Mouse (Mus musculus) midbrain, embryonic 16.5 days (tissue): ENCODE data around the gene Hoxd8. TPM values are rescaled to one million over a fixed set of nuclear protein-coding genes. Genes with fewer than 3 reads are reported as not detected.

Experiments used
- ATAC-seq: fragments of 200-750 bp; cut with Nextera tagmentation; 2 replicates; pipeline ENCODE4 v1.8.0; 2017; ENCODE audit warnings: moderate TSS enrichment
- H3K27ac ChIP-seq: fragments of 300-500 bp; sonication (generic); 2 replicates; pipeline ENCODE4 v1.5.1; 2014; ENCODE audit warnings: mild to moderate bottlenecking, low read length, mixed read lengths
- H3K27me3 ChIP-seq: fragments of 300-500 bp; sonication (generic); 2 replicates; pipeline ENCODE4 v1.6.1; 2014; ENCODE audit warnings: low read depth, low read length, mixed read lengths; ENCODE audit not compliant: control insufficient read depth, insufficient read depth
- H3K36me3 ChIP-seq: fragments of 300-500 bp; sonication (generic); 2 replicates; pipeline ENCODE4 v1.6.1; 2014; ENCODE audit warnings: mild to moderate bottlenecking, low read length, moderate library complexity, mixed read lengths; ENCODE audit not compliant: control insufficient read depth, insufficient read depth
- H3K4me1 ChIP-seq: fragments of 300-500 bp; sonication (generic); 2 replicates; pipeline ENCODE4 v1.6.1; 2014; ENCODE audit warnings: mild to moderate bottlenecking, low read length, mixed read lengths; ENCODE audit not compliant: control insufficient read depth, insufficient read depth
- H3K4me2 ChIP-seq: fragments of 300-500 bp; sonication (generic); 2 replicates; pipeline ENCODE4 v1.6.1; 2014; ENCODE audit warnings: mild to moderate bottlenecking, low read length, mixed read lengths
- H3K4me3 ChIP-seq: fragments of 300-500 bp; sonication (generic); 2 replicates; pipeline ENCODE4 v1.5.1; 2014; ENCODE audit warnings: low read depth, mild to moderate bottlenecking, low read length, moderate library complexity, mixed read lengths
- H3K9ac ChIP-seq: fragments of 300-500 bp; sonication (generic); 2 replicates; pipeline ENCODE4 v1.6.1; 2014; ENCODE audit warnings: low read depth, low read length, mixed read lengths
- H3K9me3 ChIP-seq: fragments of 300-500 bp; sonication (generic); replicated peaks from 2 replicates; pipeline ENCODE4 v1.6.1; 2014; ENCODE audit warnings: mild to moderate bottlenecking, low read length, mixed read lengths; ENCODE audit not compliant: control insufficient read depth, poor library complexity, severe bottlenecking
- WGBS: fragments of 180-500 bp; shearing (Covaris S2); extraction: QIAGEN DNeasy Blood & Tissue Kit; methylation state at CpG from one replicate; pipeline ENCODE4 v1.1.7; 2014; 5-methylcytosine and 5-hydroxymethylcytosine counted together
- polyA plus RNA-seq: library from polyadenylated mRNA; unstranded; fragments of >200 nt; fragmentation: Nextera tagmentation; extraction: Ambion mirVana; gene quantifications from 2 replicates; pipeline ENCODE4 v1.2.1, GENCODE M21; 2015

Gene Hoxd8
- polyA plus RNA-seq, 1 experiment from 2014 or later = not detected

GRCm38 (mm10) chr2:74715504-74716241 lies 11.3 kb downstream of the Hoxd8 start:
- H3K36me3 ChIP-seq = no peaks in the 10 kb centered on the region
- no peaks in the 10 kb centered on the region for H3K9me3 ChIP-seq
- 3% methylated on average over 26 of the region's 26 CpGs for WGBS
- peak overlapping the region; percentile 50 for H3K4me2 ChIP-seq
- H3K4me3 ChIP-seq = peak overlapping the region; percentile 20
- no peak overlapping the region for H3K27ac ChIP-seq
- 0 out of 2 replicates have a peak overlapping the region, but pooled peaks have one; percentile 20 for H3K9ac ChIP-seq
- peaks cover 76% of the 10 kb centered on the region for H3K27me3 ChIP-seq
- peaks cover 6% of the 10 kb centered on the region; the same call in 1 of the 2 replicates for H3K4me1 ChIP-seq
- ATAC-seq = peak; percentile 25; the same call in 1 of the 2 replicates

DNA sequence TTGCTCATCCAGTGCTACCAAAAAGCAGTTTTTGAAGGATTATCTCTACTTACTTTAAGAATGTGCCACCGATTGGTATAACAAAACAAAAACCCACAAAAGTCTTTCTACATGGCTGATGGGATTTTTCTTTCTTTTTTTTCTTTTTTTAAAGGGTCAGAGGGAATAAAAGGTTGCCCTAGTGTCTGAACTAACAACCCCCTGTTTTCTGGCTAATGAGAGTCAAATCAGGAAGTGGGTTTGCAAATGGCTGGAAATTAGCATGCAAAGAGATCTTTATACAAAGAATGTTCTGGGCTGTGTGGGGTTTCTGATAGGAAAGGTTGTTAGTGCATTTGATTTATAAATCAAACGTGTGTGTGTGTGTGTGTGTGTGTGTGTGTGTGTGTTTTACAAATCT lies 16.0 kb downstream of the Hoxd8 start:
- Histone ChIP-seq H3K27me3 (peaks cover 98% of the 10 kb centered on the region), H3K27ac (no peak overlapping the region), H3K9me3 (no peaks in the 10 kb centered on the region), H3K9ac (no peak overlapping the region), H3K4me3 (no peak overlapping the region), H3K4me2 (no peak overlapping the region), H3K36me3 (no peaks in the 10 kb centered on the region), H3K4me1 (no peaks in the 10 kb centered on the region)
- WGBS = 9% methylated on average over 2 of the region's 2 CpGs
- ATAC-seq = no peak

DNA sequence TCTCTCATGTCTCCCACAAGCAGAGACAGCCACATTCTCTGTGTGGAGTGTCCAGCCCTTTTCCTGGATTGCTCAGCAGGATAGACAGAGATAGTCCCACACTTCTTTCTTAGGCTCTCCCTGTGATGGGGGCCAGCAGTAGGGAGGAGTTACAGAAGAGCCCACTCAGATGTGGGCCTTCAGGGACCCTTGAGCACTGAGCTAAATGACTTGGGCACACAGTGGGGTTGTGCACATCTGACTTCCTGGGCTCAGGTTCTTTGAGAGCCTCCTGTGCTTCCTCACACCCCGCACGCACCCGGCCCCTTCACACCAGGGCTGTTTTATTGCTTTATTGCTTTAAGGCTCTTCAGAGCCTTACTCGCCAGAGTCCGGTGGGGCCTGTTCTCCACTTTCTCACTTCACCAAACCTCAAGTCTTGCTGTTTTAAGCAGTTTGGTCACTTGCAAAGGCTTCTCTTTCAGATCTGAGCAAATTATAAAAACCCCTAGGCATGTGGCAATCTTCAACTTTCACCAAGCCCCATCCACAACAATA lies 16.6 kb downstream of the Hoxd8 start:
- ATAC-seq = no peak
- no peak overlapping the region for H3K4me2 ChIP-seq
- no peak overlapping the region for H3K9ac ChIP-seq
- H3K27me3 ChIP-seq = peaks cover 96% of the 10 kb centered on the region
- no peaks in the 10 kb centered on the region for H3K36me3 ChIP-seq
- H3K4me3 ChIP-seq = no peak overlapping the region
- H3K4me1 ChIP-seq = no peaks in the 10 kb centered on the region
- H3K9me3 ChIP-seq = no peaks in the 10 kb centered on the region
- WGBS = 1% methylated on average over 5 of the region's 5 CpGs
- no peak overlapping the region for H3K27ac ChIP-seq

- no peaks in the 10 kb centered on the region for H3K4me1 ChIP-seq
- H3K36me3 ChIP-seq = no peaks in the 10 kb centered on the region
- H3K4me2 ChIP-seq = no peak overlapping the region
- H3K9ac ChIP-seq = no peak overlapping the region
- H3K9me3 ChIP-seq = no peaks in the 10 kb centered on the region
- WGBS = 6% methylated on average over 6 of the region's 6 CpGs
- H3K27ac ChIP-seq = no peak overlapping the region
- H3K27me3 ChIP-seq = peaks cover 96% of the 10 kb centered on the region
- no peak for ATAC-seq
- H3K4me3 ChIP-seq = no peak overlapping the region
These were observed 17.5 kb downstream of the Hoxd8 start for GRCm38 (mm10) chr2:74721882-74722281.

DNA sequence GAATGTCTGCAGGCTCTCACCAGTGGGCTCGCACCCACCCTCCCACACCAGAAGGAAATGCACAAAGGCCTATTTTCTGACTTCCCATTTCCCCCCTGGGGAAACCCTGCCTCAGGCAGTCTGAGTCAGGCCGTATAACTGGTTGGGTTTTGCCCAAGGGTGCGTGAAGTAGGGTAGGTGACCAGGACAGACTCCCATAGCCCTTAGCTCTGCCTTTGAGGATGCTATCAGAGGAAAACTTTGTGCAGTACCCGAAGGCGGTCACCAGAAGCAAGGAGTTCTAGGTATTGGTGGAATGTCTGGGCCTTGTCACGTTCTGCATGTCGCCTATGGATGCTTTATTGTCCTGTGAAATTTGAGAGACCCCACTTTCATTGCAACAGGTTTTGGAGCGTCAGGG lies 18.5 kb downstream of the Hoxd8 start:
- 2% methylated on average over 8 of the region's 8 CpGs for WGBS
- Histone ChIP-seq H3K9me3 (no peaks in the 10 kb centered on the region), H3K27ac (no peak overlapping the region), H3K4me3 (no peak overlapping the region), H3K4me2 (no peak overlapping the region), H3K27me3 (peaks cover 96% of the 10 kb centered on the region), H3K36me3 (no peaks in the 10 kb centered on the region), H3K4me1 (no peaks in the 10 kb centered on the region; the same call in 1 of the 2 replicates), H3K9ac (no peak overlapping the region)
- ATAC-seq = no peak

GRCm38 (mm10) chr2:74724244-74725015 lies 20.0 kb downstream of the Hoxd8 start:
- no peak overlapping the region for H3K9ac ChIP-seq
- peaks cover 93% of the 10 kb centered on the region for H3K27me3 ChIP-seq
- no peaks in the 10 kb centered on the region for H3K36me3 ChIP-seq
- no peaks in the 10 kb centered on the region; the same call in 1 of the 2 replicates for H3K4me1 ChIP-seq
- 6% methylated on average over 7 of the region's 7 CpGs for WGBS
- no peak overlapping the region for H3K4me2 ChIP-seq
- no peaks in the 10 kb centered on the region for H3K9me3 ChIP-seq
- H3K4me3 ChIP-seq = no peak overlapping the region
- ATAC-seq = no peak
- no peak overlapping the region for H3K27ac ChIP-seq

GRCm38 (mm10) chr2:74725171-74725570 lies 20.8 kb downstream of the Hoxd8 start:
- H3K9ac ChIP-seq = no peak overlapping the region
- H3K4me1 ChIP-seq = no peaks in the 10 kb centered on the region; the same call in 1 of the 2 replicates
- no peak for ATAC-seq
- no peaks in the 10 kb centered on the region for H3K36me3 ChIP-seq
- H3K4me2 ChIP-seq = no peak overlapping the region
- peaks cover 91% of the 10 kb centered on the region for H3K27me3 ChIP-seq
- 1% methylated on average over 17 of the region's 17 CpGs for WGBS
- H3K4me3 ChIP-seq = no peak overlapping the region
- no peaks in the 10 kb centered on the region for H3K9me3 ChIP-seq
- H3K27ac ChIP-seq = no peak overlapping the region

DNA sequence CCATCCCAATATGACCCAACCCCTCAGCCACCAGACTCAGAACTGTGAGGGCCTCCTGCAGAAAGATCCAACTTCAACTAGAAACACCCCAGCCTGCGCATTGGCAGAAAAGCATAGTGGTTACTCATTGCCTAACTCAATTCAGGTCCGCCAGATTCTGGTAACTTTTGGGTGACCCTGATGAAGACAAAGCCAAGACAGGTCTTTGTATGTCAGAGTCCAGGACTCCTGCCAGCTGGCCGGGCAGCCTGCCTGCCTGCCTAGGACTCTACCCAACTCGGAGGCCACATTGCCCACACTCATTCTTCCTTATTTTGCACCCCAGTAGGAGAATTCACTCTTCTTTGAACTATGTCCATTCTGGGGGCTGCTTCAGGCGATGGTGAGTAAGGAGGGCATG lies 22.1 kb downstream of the Hoxd8 start, which contains the start of gene Gm28230:
Gene Gm28230, plus strand, starts transcription at position 178 of the 400 bp plus-strand sequence.
- H3K9me3 ChIP-seq = no peaks in the 10 kb centered on the region
- no peak within 1 kb of the TSS for H3K27ac ChIP-seq
- peak within 1 kb of the TSS; percentile 18 for H3K4me2 ChIP-seq
- H3K36me3 ChIP-seq = no peaks in the 10 kb centered on the region
- H3K4me1 ChIP-seq = no peaks in the 10 kb centered on the region; the same call in 1 of the 2 replicates
- H3K9ac ChIP-seq = no peak within 1 kb of the TSS
- 4% methylated on average over 5 of the region's 5 CpGs for WGBS
- H3K27me3 ChIP-seq = peaks cover 90% of the 10 kb centered on the region
- 0 out of 2 replicates have a peak within 1 kb of the TSS, but pooled peaks have one; percentile 3 for H3K4me3 ChIP-seq
- ATAC-seq = no peak
